Mouse (Mus musculus): ENCODE data around the gene Gtf3c2.

GRCm38 (mm10) chr5:31179766-31180630, at the start of gene Gtf3c2, which contains the start of gene Gm29609:
- peak; percentile 94 for TF ChIP-seq POLR2A (IDR thresholded peaks at IDR 0.05; ENCODE audit: control insufficient read depth, low read depth, low read length)
- no peak for TF ChIP-seq CTCF (IDR thresholded peaks at IDR 0.05; ENCODE audit: control insufficient read depth, insufficient read depth, insufficient replicate concordance, low read depth, low read length)

Measured in testis, adult 2 months (tissue).